Mouse (Mus musculus) neural tube, embryonic 14.5 days (tissue): ENCODE results near the gene Gm20388. TPM values are rescaled to one million over a fixed set of nuclear protein-coding genes. Genes with fewer than 3 reads are reported as not detected.

Source experiments
- ATAC-seq: fragments of 200-750 bp; cut with Nextera tagmentation; 2 replicates; pipeline ENCODE4 v1.8.0; 2017; ENCODE audit warnings: low read depth, mild to moderate bottlenecking, moderate TSS enrichment, moderate library complexity
- H3K27ac ChIP-seq: fragments of 300-500 bp; sonication (generic); 2 replicates; pipeline ENCODE4 v1.5.1; 2014; ENCODE audit warnings: low read depth, mild to moderate bottlenecking, control low read depth, low read length, moderate library complexity, mixed read lengths
- H3K27me3 ChIP-seq: fragments of 300-500 bp; sonication (generic); 2 replicates; pipeline ENCODE4 v1.6.1; 2014; ENCODE audit warnings: low read length; ENCODE audit not compliant: control insufficient read depth, insufficient read depth
- H3K36me3 ChIP-seq: fragments of 300-500 bp; sonication (generic); 2 replicates; pipeline ENCODE4 v1.6.1; 2014; ENCODE audit warnings: low read length, mixed read lengths; ENCODE audit not compliant: control insufficient read depth, insufficient read depth
- H3K4me1 ChIP-seq: fragments of 300-500 bp; sonication (generic); 2 replicates; pipeline ENCODE4 v1.6.1; 2014; ENCODE audit warnings: low read length; ENCODE audit not compliant: control insufficient read depth, insufficient read depth
- H3K4me2 ChIP-seq: fragments of 300-500 bp; sonication (generic); 2 replicates; pipeline ENCODE4 v1.6.1; 2014; ENCODE audit warnings: mild to moderate bottlenecking, low read depth, low read length, control low read depth
- H3K4me3 ChIP-seq: fragments of 300-500 bp; sonication (generic); 2 replicates; pipeline ENCODE4 v1.5.1; 2014; ENCODE audit warnings: low read depth, low read length, control low read depth, mixed read lengths
- H3K9ac ChIP-seq: fragments of 300-500 bp; sonication (generic); replicated peaks from 2 replicates; pipeline ENCODE4 v1.6.1; 2014; ENCODE audit warnings: low read depth, mild to moderate bottlenecking, control low read depth, low read length, mixed read lengths
- H3K9me3 ChIP-seq: fragments of 300-500 bp; sonication (generic); 2 replicates; pipeline ENCODE4 v1.6.1; 2016; ENCODE audit warnings: low read length; ENCODE audit not compliant: control insufficient read depth
- WGBS: fragments of 180-500 bp; shearing (Covaris S2); extraction: QIAGEN DNeasy Blood & Tissue Kit; methylation state at CpG from one replicate; pipeline ENCODE4 v1.1.7; 2014; 5-methylcytosine and 5-hydroxymethylcytosine counted together
- polyA plus RNA-seq: library from polyadenylated mRNA; unstranded; fragments of >200 nt; fragmentation: Nextera tagmentation; extraction: Ambion mirVana; gene quantifications from 2 replicates; pipeline ENCODE4 v1.2.1, GENCODE M21; 2014

Gm20388 gene
- polyA plus RNA-seq, 1 experiment from 2014 or later: 10.3 TPM

- peaks cover 16% of the 10 kb centered on the region for H3K4me1 ChIP-seq
- no peaks in the 10 kb centered on the region for H3K9me3 ChIP-seq
- peak; percentile 74; the same call in 1 of the 2 replicates for ATAC-seq
- no peaks in the 10 kb centered on the region for H3K27me3 ChIP-seq
- H3K27ac ChIP-seq: peak overlapping the region; percentile 23; the same call in 1 of the 2 replicates
- H3K4me2 ChIP-seq: no peak overlapping the region
- WGBS: 61% methylated on average over 7 of the region's 7 CpGs
- no peak overlapping the region for H3K9ac ChIP-seq
- H3K4me3 ChIP-seq: no peak overlapping the region
- no peaks in the 10 kb centered on the region for H3K36me3 ChIP-seq
Observed at GRCm38 (mm10) chr8:122920890-122921289, 3010.2 kb downstream of the Gm20388 start.

GRCm38 (mm10) chr8:122922945-122923344, 3012.3 kb downstream of the Gm20388 start:
- H3K36me3 ChIP-seq: no peaks in the 10 kb centered on the region
- H3K4me1 ChIP-seq: peaks cover 12% of the 10 kb centered on the region
- H3K9me3 ChIP-seq: no peaks in the 10 kb centered on the region
- no peak overlapping the region for H3K9ac ChIP-seq
- no peak overlapping the region for H3K27ac ChIP-seq
- 90% methylated on average over 3 of the region's 3 CpGs for WGBS
- H3K4me3 ChIP-seq: no peak overlapping the region
- no peaks in the 10 kb centered on the region for H3K27me3 ChIP-seq
- ATAC-seq: no peak
- no peak overlapping the region for H3K4me2 ChIP-seq

GRCm38 (mm10) chr8:122923431-122924090, 3012.9 kb downstream of the Gm20388 start:
- WGBS: 65% methylated on average over 7 of the region's 7 CpGs
- Histone ChIP-seq H3K9ac (no peak overlapping the region), H3K4me1 (peaks cover 12% of the 10 kb centered on the region)

GRCm38 (mm10) chr8:122924091-122924490, 3013.4 kb downstream of the Gm20388 start:
- Histone ChIP-seq H3K9me3 (no peaks in the 10 kb centered on the region), H3K27me3 (no peaks in the 10 kb centered on the region), H3K4me2 (no peak overlapping the region), H3K9ac (no peak overlapping the region), H3K27ac (no peak overlapping the region), H3K4me3 (no peak overlapping the region), H3K4me1 (peaks cover 12% of the 10 kb centered on the region), H3K36me3 (no peaks in the 10 kb centered on the region)
- no peak for ATAC-seq
- WGBS: 75% methylated on average over 6 of the region's 6 CpGs

More at GRCm38 (mm10) chr8:122923431-122924090, 3012.9 kb downstream of the Gm20388 start:
- no peak for ATAC-seq
- Histone ChIP-seq H3K9me3 (no peaks in the 10 kb centered on the region), H3K4me3 (no peak overlapping the region), H3K27me3 (no peaks in the 10 kb centered on the region), H3K4me2 (no peak overlapping the region), H3K36me3 (no peaks in the 10 kb centered on the region), H3K27ac (no peak overlapping the region)

DNA sequence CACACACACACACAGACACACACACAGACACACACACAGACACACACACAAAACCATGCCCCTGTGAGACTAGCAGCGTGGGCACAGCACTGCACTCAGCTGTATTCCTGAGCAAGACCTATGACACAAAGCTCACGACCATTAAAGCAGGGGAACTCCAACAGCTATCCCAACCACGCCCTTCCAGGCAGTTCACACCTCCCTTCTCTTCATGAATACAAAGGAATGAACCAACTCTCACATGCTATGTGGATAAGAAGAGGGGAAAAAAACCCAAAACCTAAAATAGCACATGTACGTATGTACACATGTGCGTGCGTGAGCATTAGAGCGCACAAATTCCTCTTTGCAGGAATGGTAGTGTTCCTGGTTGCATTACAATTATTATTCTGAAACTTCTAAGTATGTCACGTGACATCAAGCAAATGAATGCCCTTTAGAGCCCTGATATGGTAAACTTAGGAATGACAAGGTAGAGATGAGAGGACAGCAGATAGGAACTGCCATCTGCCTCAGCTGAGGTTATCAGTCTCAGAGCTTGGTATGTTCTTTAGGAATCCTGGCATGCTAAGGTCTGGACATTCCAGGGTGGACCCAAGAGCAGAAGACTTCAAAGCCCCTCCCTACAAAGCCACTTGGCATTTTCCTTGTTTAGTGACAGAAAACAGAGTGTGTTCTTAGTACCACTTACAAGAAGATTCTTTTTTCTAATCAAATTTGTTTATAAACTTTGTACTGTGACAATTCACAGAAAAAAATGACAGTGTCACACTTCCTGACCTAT, 3015.5 kb downstream of the Gm20388 start:
- Histone ChIP-seq H3K27ac (no peak overlapping the region), H3K9me3 (no peaks in the 10 kb centered on the region), H3K4me3 (no peak overlapping the region), H3K9ac (no peak overlapping the region), H3K36me3 (no peaks in the 10 kb centered on the region), H3K4me2 (no peak overlapping the region), H3K4me1 (peaks cover 2% of the 10 kb centered on the region), H3K27me3 (no peaks in the 10 kb centered on the region)
- 91% methylated on average over 8 of the region's 8 CpGs for WGBS
- ATAC-seq: no peak

- WGBS: 79% methylated on average over 7 of the region's 7 CpGs
- no peaks in the 10 kb centered on the region; the same call in 1 of the 2 replicates for H3K4me1 ChIP-seq
- no peak for ATAC-seq
- no peaks in the 10 kb centered on the region for H3K9me3 ChIP-seq
- H3K4me3 ChIP-seq: no peak overlapping the region
- no peak overlapping the region for H3K9ac ChIP-seq
- no peak overlapping the region for H3K27ac ChIP-seq
- no peak overlapping the region for H3K4me2 ChIP-seq
- H3K27me3 ChIP-seq: no peaks in the 10 kb centered on the region
- H3K36me3 ChIP-seq: no peaks in the 10 kb centered on the region
Observed at GRCm38 (mm10) chr8:122926782-122927181, 3016.1 kb downstream of the Gm20388 start.

DNA sequence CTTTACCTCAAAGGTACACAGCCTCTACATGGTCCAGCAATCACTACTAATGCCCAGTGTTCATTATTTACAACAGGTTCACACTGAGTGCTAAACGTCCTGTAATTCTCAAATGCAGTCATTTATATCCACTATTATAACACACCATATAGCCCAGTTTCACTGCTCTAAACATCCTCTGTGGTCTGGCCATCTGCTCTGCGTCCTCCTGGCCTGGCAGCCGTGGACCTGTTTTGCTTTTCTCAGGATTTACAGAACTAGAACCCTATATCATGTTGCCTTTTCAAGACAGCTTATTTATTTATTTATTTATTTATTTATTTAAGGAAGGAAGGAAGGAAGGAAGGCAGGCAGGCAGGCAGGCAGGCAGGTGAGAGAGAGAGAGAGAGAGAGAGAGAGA, 3017.2 kb downstream of the Gm20388 start:
- Histone ChIP-seq H3K27me3 (no peaks in the 10 kb centered on the region), H3K36me3 (no peaks in the 10 kb centered on the region), H3K4me2 (no peak overlapping the region), H3K9me3 (no peaks in the 10 kb centered on the region), H3K27ac (no peak overlapping the region), H3K4me1 (no peaks in the 10 kb centered on the region), H3K4me3 (no peak overlapping the region), H3K9ac (no peak overlapping the region)
- ATAC-seq: no peak
- 85% methylated on average over 3 of the region's 3 CpGs for WGBS

DNA sequence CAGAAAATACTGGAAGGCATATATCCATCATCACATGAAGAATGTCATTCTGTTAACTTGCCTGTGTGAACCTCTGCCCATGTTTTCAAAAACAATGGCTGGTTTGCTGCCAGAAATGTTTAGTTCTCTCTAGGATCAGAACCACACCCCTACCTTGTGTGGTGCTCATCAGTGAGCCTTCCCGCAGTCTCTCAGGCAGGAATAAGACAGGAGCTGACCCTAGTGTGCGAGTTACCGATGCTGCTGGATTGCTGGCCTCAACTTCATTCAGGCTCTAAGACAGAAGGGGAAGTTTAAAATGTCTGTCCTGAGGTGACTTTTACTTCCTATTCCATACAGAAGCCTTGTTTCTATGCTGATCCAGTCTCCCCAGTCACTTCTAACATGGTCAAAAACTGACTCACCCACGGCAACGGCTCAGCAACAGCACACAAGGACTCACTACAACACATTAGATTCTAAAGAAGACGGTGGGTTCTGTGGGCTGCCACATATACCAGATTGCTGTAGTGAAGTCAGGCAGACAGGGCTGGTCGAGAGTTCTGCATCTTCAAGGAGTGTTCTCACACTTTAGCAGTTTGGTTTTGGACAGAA, 3018.1 kb downstream of the Gm20388 start:
- 96% methylated on average over 7 of the region's 7 CpGs for WGBS
- Histone ChIP-seq H3K27ac (no peak overlapping the region), H3K4me3 (no peak overlapping the region), H3K9me3 (no peaks in the 10 kb centered on the region), H3K36me3 (no peaks in the 10 kb centered on the region), H3K4me2 (no peak overlapping the region), H3K4me1 (no peaks in the 10 kb centered on the region), H3K9ac (no peak overlapping the region), H3K27me3 (no peaks in the 10 kb centered on the region)
- no peak for ATAC-seq
